Mouse (Mus musculus) induced T-regulatory cell, adult 2 months (primary cell): ENCODE results near the gene Wnt4.

Source experiments
- DNase-seq: peaks from one replicate; pipeline ENCODE4 v3.0.0-alpha.2; 2012; ENCODE audit warnings: low read depth

The Wnt4 gene

GRCm38 (mm10) chr4:137279346-137279745, 2.1 kb downstream of the Wnt4 start:
- no peak for DNase-seq

GRCm38 (mm10) chr4:137281273-137281672, 4.0 kb downstream of the Wnt4 start:
- DNase-seq, result no peak

- no peak for DNase-seq
These were observed 4.8 kb downstream of the Wnt4 start for GRCm38 (mm10) chr4:137282122-137282521.

GRCm38 (mm10) chr4:137282584-137283406, 5.5 kb downstream of the Wnt4 start:
- DNase-seq, result no peak

GRCm38 (mm10) chr4:137283407-137283732, 6.1 kb downstream of the Wnt4 start:
- no peak for DNase-seq

- no peak for DNase-seq
These were observed 8.8 kb downstream of the Wnt4 start for GRCm38 (mm10) chr4:137285876-137286661.

GRCm38 (mm10) chr4:137286662-137286953, 9.3 kb downstream of the Wnt4 start:
- no peak for DNase-seq

- no peak for DNase-seq
These were observed 9.9 kb downstream of the Wnt4 start for GRCm38 (mm10) chr4:137287206-137287605.

GRCm38 (mm10) chr4:137287818-137288217, 10.5 kb downstream of the Wnt4 start:
- DNase-seq, result peak; percentile 47

- DNase-seq, result no peak
These were observed 12.4 kb downstream of the Wnt4 start for GRCm38 (mm10) chr4:137289701-137290100.

- DNase-seq, result no peak
These were observed 13.0 kb downstream of the Wnt4 start for GRCm38 (mm10) chr4:137290250-137290649.

- DNase-seq, result no peak
These were observed 15.3 kb downstream of the Wnt4 start for GRCm38 (mm10) chr4:137292625-137293024.

GRCm38 (mm10) chr4:137294032-137294431, 16.7 kb downstream of the Wnt4 start:
- DNase-seq, result no peak

- no peak for DNase-seq
These were observed 17.2 kb downstream of the Wnt4 start for GRCm38 (mm10) chr4:137294474-137294873.

- no peak for DNase-seq
These were observed 17.7 kb downstream of the Wnt4 start for GRCm38 (mm10) chr4:137294951-137295350.

GRCm38 (mm10) chr4:137297611-137298010, 20.3 kb downstream of the Wnt4 start:
- no peak for DNase-seq

- no peak for DNase-seq
These were observed 21.1 kb downstream of the Wnt4 start for GRCm38 (mm10) chr4:137298406-137298805.

GRCm38 (mm10) chr4:137300227-137300626, 22.9 kb downstream of the Wnt4 start:
- DNase-seq, result no peak

- no peak for DNase-seq
These were observed 24.3 kb downstream of the Wnt4 start for GRCm38 (mm10) chr4:137301635-137302034.

- DNase-seq, result no peak
These were observed 26.8 kb downstream of the Wnt4 start for GRCm38 (mm10) chr4:137304106-137304505.

- no peak for DNase-seq
These were observed 27.8 kb downstream of the Wnt4 start for GRCm38 (mm10) chr4:137305066-137305465.

GRCm38 (mm10) chr4:137305831-137306576, 28.7 kb downstream of the Wnt4 start:
- no peak for DNase-seq

GRCm38 (mm10) chr4:137306577-137306888, 29.2 kb downstream of the Wnt4 start:
- no peak for DNase-seq
